Mouse (Mus musculus): Measurements from ENCODE around the gene Rtf1. TPM values are rescaled to one million over a fixed set of nuclear protein-coding genes. Genes with fewer than 3 reads are reported as not detected.

Rtf1 gene
- polyA plus RNA-seq, 1 experiment from 2014 or later, result 34.3 TPM

- Histone ChIP-seq H3K9ac (ENCODE audit: low read depth, low read length) (peak overlapping the region; percentile 89), H3K27ac (ENCODE audit: low read depth, low read length) (no peak overlapping the region), H3K36me3 (ENCODE audit: control insufficient read depth, insufficient read depth, low read length) (peaks cover 3% of the 10 kb centered on the region; the same call in 1 of the 2 replicates), H3K4me1 (ENCODE audit: control insufficient read depth, insufficient read depth, low read length) (no peaks in the 10 kb centered on the region), H3K9me3 (ENCODE audit: control insufficient read depth, low read length) (no peaks in the 10 kb centered on the region), H3K27me3 (ENCODE audit: control insufficient read depth, insufficient read depth, low read length) (no peaks in the 10 kb centered on the region; the same call in 1 of the 2 replicates), H3K4me3 (ENCODE audit: low read length) (peak overlapping the region; percentile 78), H3K4me2 (replicated peaks; ENCODE audit: low read depth, low read length) (peak overlapping the region; percentile 75)
- WGBS, result 2% methylated on average over 5 of the region's 5 CpGs
- no peak for ATAC-seq (ENCODE audit: low FRiP score, low TSS enrichment)
Measured at GRCm38 (mm10) chr2:119675831-119676230, 963 bp downstream of the Rtf1 start.

GRCm38 (mm10) chr2:119683706-119684105 lies 8.8 kb downstream of the Rtf1 start:
- Histone ChIP-seq H3K4me3 (ENCODE audit: low read length) (no peak overlapping the region), H3K27me3 (ENCODE audit: control insufficient read depth, insufficient read depth, low read length) (no peaks in the 10 kb centered on the region), H3K4me1 (ENCODE audit: control insufficient read depth, insufficient read depth, low read length) (no peaks in the 10 kb centered on the region), H3K27ac (ENCODE audit: low read depth, low read length) (no peak overlapping the region), H3K4me2 (replicated peaks; ENCODE audit: low read depth, low read length) (no peak overlapping the region), H3K36me3 (ENCODE audit: control insufficient read depth, insufficient read depth, low read length) (peaks cover 3% of the 10 kb centered on the region; the same call in 1 of the 2 replicates), H3K9me3 (ENCODE audit: control insufficient read depth, low read length) (no peaks in the 10 kb centered on the region), H3K9ac (ENCODE audit: low read depth, low read length) (no peak overlapping the region)
- no peak for ATAC-seq (ENCODE audit: low FRiP score, low TSS enrichment)
- WGBS, result 85% methylated on average over 2 of the region's 2 CpGs

- no peak overlapping the region for H3K27ac ChIP-seq (ENCODE audit: low read depth, low read length)
- H3K9me3 ChIP-seq (ENCODE audit: control insufficient read depth, low read length), result no peaks in the 10 kb centered on the region
- H3K4me1 ChIP-seq (ENCODE audit: control insufficient read depth, insufficient read depth, low read length), result no peaks in the 10 kb centered on the region
- no peak overlapping the region for H3K4me2 ChIP-seq (replicated peaks; ENCODE audit: low read depth, low read length)
- no peak overlapping the region for H3K4me3 ChIP-seq (ENCODE audit: low read length)
- peaks cover 10% of the 10 kb centered on the region for H3K36me3 ChIP-seq (ENCODE audit: control insufficient read depth, insufficient read depth, low read length)
- no peak overlapping the region for H3K9ac ChIP-seq (ENCODE audit: low read depth, low read length)
- WGBS, result 76% methylated on average over 9 of the region's 9 CpGs
- ATAC-seq (ENCODE audit: low FRiP score, low TSS enrichment), result no peak
- no peaks in the 10 kb centered on the region for H3K27me3 ChIP-seq (ENCODE audit: control insufficient read depth, insufficient read depth, low read length)
Measured at GRCm38 (mm10) chr2:119692003-119692701, 17.3 kb downstream of the Rtf1 start.

- Histone ChIP-seq H3K9ac (ENCODE audit: low read depth, low read length) (no peak overlapping the region), H3K27me3 (ENCODE audit: control insufficient read depth, insufficient read depth, low read length) (no peaks in the 10 kb centered on the region), H3K9me3 (ENCODE audit: control insufficient read depth, low read length) (no peaks in the 10 kb centered on the region), H3K36me3 (ENCODE audit: control insufficient read depth, insufficient read depth, low read length) (peaks cover 17% of the 10 kb centered on the region), H3K4me1 (ENCODE audit: control insufficient read depth, insufficient read depth, low read length) (no peaks in the 10 kb centered on the region), H3K27ac (ENCODE audit: low read depth, low read length) (no peak overlapping the region), H3K4me3 (ENCODE audit: low read length) (no peak overlapping the region), H3K4me2 (replicated peaks; ENCODE audit: low read depth, low read length) (no peak overlapping the region)
- 98% methylated on average over 1 of the region's 2 CpGs for WGBS
- ATAC-seq (ENCODE audit: low FRiP score, low TSS enrichment), result no peak
Measured at GRCm38 (mm10) chr2:119694826-119695225, 20.0 kb downstream of the Rtf1 start.

- no peak for ATAC-seq (ENCODE audit: low FRiP score, low TSS enrichment)
- Histone ChIP-seq H3K27me3 (ENCODE audit: control insufficient read depth, insufficient read depth, low read length) (no peaks in the 10 kb centered on the region), H3K4me1 (ENCODE audit: control insufficient read depth, insufficient read depth, low read length) (no peaks in the 10 kb centered on the region), H3K9ac (ENCODE audit: low read depth, low read length) (no peak overlapping the region), H3K36me3 (ENCODE audit: control insufficient read depth, insufficient read depth, low read length) (peaks cover 19% of the 10 kb centered on the region), H3K9me3 (ENCODE audit: control insufficient read depth, low read length) (no peaks in the 10 kb centered on the region), H3K27ac (ENCODE audit: low read depth, low read length) (no peak overlapping the region), H3K4me3 (ENCODE audit: low read length) (no peak overlapping the region), H3K4me2 (replicated peaks; ENCODE audit: low read depth, low read length) (no peak overlapping the region)
- whole genome bisulfite sequencing, result 76% methylated on average over 1 of the region's 1 CpGs
Measured at GRCm38 (mm10) chr2:119696111-119696510, 21.2 kb downstream of the Rtf1 start.

- Histone ChIP-seq H3K9ac (ENCODE audit: low read depth, low read length) (no peak overlapping the region), H3K27me3 (ENCODE audit: control insufficient read depth, insufficient read depth, low read length) (no peaks in the 10 kb centered on the region), H3K4me1 (ENCODE audit: control insufficient read depth, insufficient read depth, low read length) (no peaks in the 10 kb centered on the region), H3K27ac (ENCODE audit: low read depth, low read length) (no peak overlapping the region), H3K4me3 (ENCODE audit: low read length) (no peak overlapping the region), H3K9me3 (ENCODE audit: control insufficient read depth, low read length) (no peaks in the 10 kb centered on the region), H3K4me2 (replicated peaks; ENCODE audit: low read depth, low read length) (no peak overlapping the region), H3K36me3 (ENCODE audit: control insufficient read depth, insufficient read depth, low read length) (peaks cover 15% of the 10 kb centered on the region)
- 90% methylated on average over 2 of the region's 2 CpGs for WGBS
- ATAC-seq (ENCODE audit: low FRiP score, low TSS enrichment), result no peak
Measured at GRCm38 (mm10) chr2:119698472-119698871, 23.6 kb downstream of the Rtf1 start.

GRCm38 (mm10) chr2:119699962-119700361 lies 25.1 kb downstream of the Rtf1 start:
- H3K9ac ChIP-seq (ENCODE audit: low read depth, low read length), result no peak overlapping the region
- H3K27me3 ChIP-seq (ENCODE audit: control insufficient read depth, insufficient read depth, low read length), result no peaks in the 10 kb centered on the region
- H3K9me3 ChIP-seq (ENCODE audit: control insufficient read depth, low read length), result no peaks in the 10 kb centered on the region
- no peak for ATAC-seq (ENCODE audit: low FRiP score, low TSS enrichment)
- H3K27ac ChIP-seq (ENCODE audit: low read depth, low read length), result no peak overlapping the region
- no peak overlapping the region for H3K4me3 ChIP-seq (ENCODE audit: low read length)
- WGBS, result 93% methylated on average over 3 of the region's 3 CpGs
- H3K4me1 ChIP-seq (ENCODE audit: control insufficient read depth, insufficient read depth, low read length), result no peaks in the 10 kb centered on the region
- H3K4me2 ChIP-seq (replicated peaks; ENCODE audit: low read depth, low read length), result no peak overlapping the region
- peaks cover 19% of the 10 kb centered on the region for H3K36me3 ChIP-seq (ENCODE audit: control insufficient read depth, insufficient read depth, low read length)

- Histone ChIP-seq H3K36me3 (ENCODE audit: control insufficient read depth, insufficient read depth, low read length) (peaks cover 42% of the 10 kb centered on the region), H3K27me3 (ENCODE audit: control insufficient read depth, insufficient read depth, low read length) (no peaks in the 10 kb centered on the region), H3K27ac (ENCODE audit: low read depth, low read length) (no peak overlapping the region), H3K4me1 (ENCODE audit: control insufficient read depth, insufficient read depth, low read length) (no peaks in the 10 kb centered on the region), H3K4me2 (replicated peaks; ENCODE audit: low read depth, low read length) (no peak overlapping the region), H3K4me3 (ENCODE audit: low read length) (no peak overlapping the region), H3K9me3 (ENCODE audit: control insufficient read depth, low read length) (no peaks in the 10 kb centered on the region), H3K9ac (ENCODE audit: low read depth, low read length) (no peak overlapping the region)
- WGBS, result 92% methylated on average over 2 of the region's 2 CpGs
- ATAC-seq (ENCODE audit: low FRiP score, low TSS enrichment), result no peak
Measured at GRCm38 (mm10) chr2:119703171-119703570, 28.3 kb downstream of the Rtf1 start.

- ATAC-seq (ENCODE audit: low FRiP score, low TSS enrichment), result no peak
- WGBS, result 89% methylated on average over 3 of the region's 3 CpGs
- no peak overlapping the region for H3K4me2 ChIP-seq (replicated peaks; ENCODE audit: low read depth, low read length)
- H3K9me3 ChIP-seq (ENCODE audit: control insufficient read depth, low read length), result no peaks in the 10 kb centered on the region
- no peaks in the 10 kb centered on the region for H3K27me3 ChIP-seq (ENCODE audit: control insufficient read depth, insufficient read depth, low read length)
- no peak overlapping the region for H3K27ac ChIP-seq (ENCODE audit: low read depth, low read length)
- no peaks in the 10 kb centered on the region for H3K4me1 ChIP-seq (ENCODE audit: control insufficient read depth, insufficient read depth, low read length)
- H3K4me3 ChIP-seq (ENCODE audit: low read length), result no peak overlapping the region
- H3K9ac ChIP-seq (ENCODE audit: low read depth, low read length), result no peak overlapping the region
- H3K36me3 ChIP-seq (ENCODE audit: control insufficient read depth, insufficient read depth, low read length), result peaks cover 54% of the 10 kb centered on the region
Measured at GRCm38 (mm10) chr2:119707676-119708075, 32.8 kb downstream of the Rtf1 start.
